Mouse (Mus musculus): ENCODE results near the gene Ywhaq. TPM values are rescaled to one million over a fixed set of nuclear protein-coding genes. Genes with fewer than 3 reads are reported as not detected.
A peak's percentile ranks its signal among the peaks of the same experiment; 100 is the strongest.
"Not testable (repeated sequence)": the region's sequence is repeated elsewhere in the genome, so short reads cannot be mapped to it uniquely, and the experiment has no call there.

Ywhaq gene
- polyA plus RNA-seq, 1 experiment from 2014 or later = 733 TPM

- Histone ChIP-seq H3K9me3 (ENCODE audit: low read length) (peaks cover 3% of the 10 kb centered on the region; the same call in 1 of the 2 replicates), H3K36me3 (ENCODE audit: insufficient read depth, low read length) (peaks cover 17% of the 10 kb centered on the region), H3K9ac (replicated peaks; ENCODE audit: low read length) (peak overlapping the region; percentile 76), H3K27me3 (ENCODE audit: insufficient read depth, low read length) (no peaks in the 10 kb centered on the region), H3K4me1 (ENCODE audit: insufficient read depth, low read length) (peaks cover 17% of the 10 kb centered on the region), H3K4me2 (replicated peaks; ENCODE audit: low read depth, low read length) (peak overlapping the region; percentile 67), H3K27ac (ENCODE audit: low read length) (peak overlapping the region; percentile 72; the same call in 1 of the 2 replicates), H3K4me3 (ENCODE audit: low read length) (peak overlapping the region; percentile 69)
- WGBS = 7% methylated on average over 10 of the region's 10 CpGs
- ATAC-seq (ENCODE audit: low FRiP score, low TSS enrichment) = no peak
Observed at GRCm38 (mm10) chr12:21418083-21418482, 646 bp upstream of the Ywhaq start.

- peak overlapping the region; percentile 69 for H3K4me3 ChIP-seq (ENCODE audit: low read length)
- H3K9ac ChIP-seq (replicated peaks; ENCODE audit: low read length) = peak overlapping the region; percentile 88
- no peaks in the 10 kb centered on the region for H3K27me3 ChIP-seq (ENCODE audit: insufficient read depth, low read length)
- no peak for ATAC-seq (ENCODE audit: low FRiP score, low TSS enrichment)
- H3K4me2 ChIP-seq (replicated peaks; ENCODE audit: low read depth, low read length) = peak overlapping the region; percentile 86
- H3K9me3 ChIP-seq (ENCODE audit: low read length) = peaks cover 3% of the 10 kb centered on the region; the same call in 1 of the 2 replicates
- peaks cover 32% of the 10 kb centered on the region for H3K36me3 ChIP-seq (ENCODE audit: insufficient read depth, low read length)
- WGBS = 0% methylated on average over 13 of the region's 15 CpGs
- peaks cover 17% of the 10 kb centered on the region for H3K4me1 ChIP-seq (ENCODE audit: insufficient read depth, low read length)
- H3K27ac ChIP-seq (ENCODE audit: low read length) = peak overlapping the region; percentile 77
Observed at GRCm38 (mm10) chr12:21416506-21416905, 931 bp downstream of the Ywhaq start.

GRCm38 (mm10) chr12:21410620-21411019 lies 6.8 kb downstream of the Ywhaq start:
- ATAC-seq (ENCODE audit: low FRiP score, low TSS enrichment) = no peak
- H3K4me2 ChIP-seq (replicated peaks; ENCODE audit: low read depth, low read length) = no peak overlapping the region
- H3K9ac ChIP-seq (replicated peaks; ENCODE audit: low read length) = no peak overlapping the region

DNA sequence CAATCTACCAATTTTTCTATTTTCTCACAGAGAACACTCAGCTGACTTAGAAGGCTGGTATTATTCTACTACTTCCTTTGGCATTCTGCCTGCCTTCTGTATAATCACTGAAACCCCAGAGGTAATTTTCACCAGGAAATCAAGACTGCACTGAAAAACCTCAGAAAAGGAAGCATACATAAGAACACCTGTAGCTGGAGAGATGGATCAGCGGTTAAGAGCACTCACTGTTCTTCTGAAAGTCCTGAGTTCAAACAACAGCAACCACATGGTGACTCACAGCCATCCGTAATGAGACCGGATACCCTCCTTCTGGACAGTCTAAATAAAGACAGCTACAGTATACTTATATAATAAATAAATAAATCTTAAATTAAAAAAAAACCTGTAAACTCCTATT lies 7.8 kb downstream of the Ywhaq start:
- ATAC-seq (ENCODE audit: low FRiP score, low TSS enrichment) = no peak
- no peaks in the 10 kb centered on the region for H3K27me3 ChIP-seq (ENCODE audit: insufficient read depth, low read length)
- no peak overlapping the region for H3K27ac ChIP-seq (ENCODE audit: low read length)
- no peak overlapping the region for H3K4me2 ChIP-seq (replicated peaks; ENCODE audit: low read depth, low read length)
- no peak overlapping the region for H3K9ac ChIP-seq (replicated peaks; ENCODE audit: low read length)
- 92% methylated on average over 3 of the region's 3 CpGs for WGBS
- H3K9me3 ChIP-seq (ENCODE audit: low read length) = peaks cover 6% of the 10 kb centered on the region; the same call in 1 of the 2 replicates
- H3K36me3 ChIP-seq (ENCODE audit: insufficient read depth, low read length) = peaks cover 67% of the 10 kb centered on the region
- H3K4me1 ChIP-seq (ENCODE audit: insufficient read depth, low read length) = no peaks in the 10 kb centered on the region
- no peak overlapping the region for H3K4me3 ChIP-seq (ENCODE audit: low read length)

More at GRCm38 (mm10) chr12:21410620-21411019, 6.8 kb downstream of the Ywhaq start:
- Histone ChIP-seq H3K4me3 (ENCODE audit: low read length) (no peak overlapping the region), H3K9me3 (ENCODE audit: low read length) (peaks cover 6% of the 10 kb centered on the region; the same call in 1 of the 2 replicates), H3K4me1 (ENCODE audit: insufficient read depth, low read length) (peaks cover 5% of the 10 kb centered on the region; the same call in 1 of the 2 replicates), H3K36me3 (ENCODE audit: insufficient read depth, low read length) (peaks cover 70% of the 10 kb centered on the region), H3K27me3 (ENCODE audit: insufficient read depth, low read length) (no peaks in the 10 kb centered on the region), H3K27ac (ENCODE audit: low read length) (no peak overlapping the region)
- WGBS = 100% methylated on average over 2 of the region's 2 CpGs

- peaks cover 63% of the 10 kb centered on the region for H3K36me3 ChIP-seq (ENCODE audit: insufficient read depth, low read length)
- no peak for ATAC-seq (ENCODE audit: low FRiP score, low TSS enrichment)
- WGBS = 97% methylated on average over 2 of the region's 2 CpGs
Observed at GRCm38 (mm10) chr12:21408789-21409367, 8.6 kb downstream of the Ywhaq start.

GRCm38 (mm10) chr12:21402771-21403170 lies 14.7 kb downstream of the Ywhaq start:
- Histone ChIP-seq H3K4me2 (replicated peaks; ENCODE audit: low read depth, low read length) (no peak overlapping the region), H3K27ac (ENCODE audit: low read length) (no peak overlapping the region), H3K4me3 (ENCODE audit: low read length) (no peak overlapping the region), H3K27me3 (ENCODE audit: insufficient read depth, low read length) (no peaks in the 10 kb centered on the region), H3K9ac (replicated peaks; ENCODE audit: low read length) (no peak overlapping the region), H3K9me3 (ENCODE audit: low read length) (no peaks in the 10 kb centered on the region), H3K36me3 (ENCODE audit: insufficient read depth, low read length) (peaks cover 22% of the 10 kb centered on the region), H3K4me1 (ENCODE audit: insufficient read depth, low read length) (no peaks in the 10 kb centered on the region)
- WGBS = 98% methylated on average over 5 of the region's 5 CpGs
- no peak for ATAC-seq (ENCODE audit: low FRiP score, low TSS enrichment)

More at GRCm38 (mm10) chr12:21408789-21409367, 8.6 kb downstream of the Ywhaq start:
- no peak overlapping the region for H3K4me3 ChIP-seq (ENCODE audit: low read length)
- no peaks in the 10 kb centered on the region for H3K27me3 ChIP-seq (ENCODE audit: insufficient read depth, low read length)
- no peak overlapping the region for H3K4me2 ChIP-seq (replicated peaks; ENCODE audit: low read depth, low read length)
- H3K9me3 ChIP-seq (ENCODE audit: low read length) = peaks cover 6% of the 10 kb centered on the region; the same call in 1 of the 2 replicates
- H3K27ac ChIP-seq (ENCODE audit: low read length) = no peak overlapping the region
- H3K9ac ChIP-seq (replicated peaks; ENCODE audit: low read length) = no peak overlapping the region
- no peaks in the 10 kb centered on the region for H3K4me1 ChIP-seq (ENCODE audit: insufficient read depth, low read length)

GRCm38 (mm10) chr12:21386201-21386600 lies 31.2 kb downstream of the Ywhaq start:
- peaks cover 29% of the 10 kb centered on the region for H3K36me3 ChIP-seq (ENCODE audit: insufficient read depth, low read length)
- H3K4me1 ChIP-seq (ENCODE audit: insufficient read depth, low read length) = no peaks in the 10 kb centered on the region
- no peak overlapping the region for H3K4me3 ChIP-seq (ENCODE audit: low read length)
- no peak overlapping the region for H3K9ac ChIP-seq (replicated peaks; ENCODE audit: low read length)
- H3K27me3 ChIP-seq (ENCODE audit: insufficient read depth, low read length) = no peaks in the 10 kb centered on the region
- WGBS = 99% methylated on average over 2 of the region's 2 CpGs
- no peak for ATAC-seq (ENCODE audit: low FRiP score, low TSS enrichment)
- H3K27ac ChIP-seq (ENCODE audit: low read length) = no peak overlapping the region
- H3K4me2 ChIP-seq (replicated peaks; ENCODE audit: low read depth, low read length) = no peak overlapping the region
- no peaks in the 10 kb centered on the region for H3K9me3 ChIP-seq (ENCODE audit: low read length)

GRCm38 (mm10) chr12:21378765-21379346 lies 38.6 kb downstream of the Ywhaq start:
- not testable (repeated sequence) for H3K9ac ChIP-seq (replicated peaks; ENCODE audit: low read length); H3K9me3 ChIP-seq (ENCODE audit: low read length); H3K27me3 ChIP-seq (ENCODE audit: insufficient read depth, low read length); ATAC-seq (ENCODE audit: low FRiP score, low TSS enrichment); H3K27ac ChIP-seq (ENCODE audit: low read length); H3K4me1 ChIP-seq (ENCODE audit: insufficient read depth, low read length); H3K4me3 ChIP-seq (ENCODE audit: low read length); H3K36me3 ChIP-seq (ENCODE audit: insufficient read depth, low read length); H3K4me2 ChIP-seq (replicated peaks; ENCODE audit: low read depth, low read length)
- 64% methylated on average over 6 of the region's 6 CpGs for WGBS

GRCm38 (mm10) chr12:21375376-21376157 lies 41.9 kb downstream of the Ywhaq start:
- ATAC-seq (ENCODE audit: low FRiP score, low TSS enrichment) = no peak
- Histone ChIP-seq H3K4me2 (replicated peaks; ENCODE audit: low read depth, low read length) (no peak overlapping the region), H3K9me3 (ENCODE audit: low read length) (no peaks in the 10 kb centered on the region), H3K4me3 (ENCODE audit: low read length) (no peak overlapping the region), H3K36me3 (ENCODE audit: insufficient read depth, low read length) (no peaks in the 10 kb centered on the region), H3K27me3 (ENCODE audit: insufficient read depth, low read length) (no peaks in the 10 kb centered on the region), H3K4me1 (ENCODE audit: insufficient read depth, low read length) (peaks cover 16% of the 10 kb centered on the region), H3K9ac (replicated peaks; ENCODE audit: low read length) (no peak overlapping the region), H3K27ac (ENCODE audit: low read length) (no peak overlapping the region)
- WGBS = 47% methylated on average over 3 of the region's 3 CpGs

Data from kidney, embryonic 16.5 days (tissue).